11 mouse cellular contexts compared by ENCODE assay signal in genomic region chr4:148214460-148215136, GRCm38 (mm10). TPM values are rescaled to one million over a fixed set of nuclear protein-coding genes. Genes with fewer than 3 reads are reported as not detected.
DNase-seq lines count a peak whose midpoint lies in the region; ATAC-seq and TF ChIP-seq lines count a peak whose summit lies in the region.
"Had no signal": no experiment of that assay in that cellular context is flagged by ENCODE, and none has a peak within 500 bp of the region (broad histone marks: within the 10 kb centered on the region; RNA-seq: fewer than 3 reads in every experiment).

No protein-coding gene starts in this region.

- no peak overlapping the region for H3K27ac ChIP-seq in kidney, embryonic 16.5 days (ENCODE audit: low read length)
- no peak overlapping the region for H3K27ac ChIP-seq in embryonic facial prominence, embryonic 12.5 days
- H3K27ac ChIP-seq in kidney, adult 2 months (ENCODE audit: insufficient read depth, low read depth, low read length), result no peak overlapping the region
- H3K27ac ChIP-seq: heart, embryonic 10.5 days; liver, embryonic 15.5 days; stomach, postnatal 0 days had no signal

- ATAC-seq in kidney, embryonic 16.5 days (ENCODE audit: low FRiP score, low TSS enrichment), result peak; percentile 13; the same call in 1 of the 2 replicates
- ATAC-seq in embryonic facial prominence, embryonic 12.5 days (ENCODE audit: insufficient number of reproducible peaks, insufficient read depth, low FRiP score, low TSS enrichment), result 0 out of 2 replicates have a peak, but pooled peaks have one; percentile 19

- WGBS in kidney, embryonic 16.5 days, result 55% methylated on average over 5 of the region's 5 CpGs
- 46% methylated on average over 5 of the region's 5 CpGs for WGBS in embryonic facial prominence, embryonic 12.5 days
- 46% methylated on average over 5 of the region's 5 CpGs for WGBS in kidney, adult 2 months

- H3K36me3 ChIP-seq in kidney, embryonic 16.5 days (ENCODE audit: insufficient read depth, low read length), result no peaks in the 10 kb centered on the region
- no peaks in the 10 kb centered on the region for H3K36me3 ChIP-seq in embryonic facial prominence, embryonic 12.5 days
- H3K36me3 ChIP-seq in kidney, adult 2 months (ENCODE audit: control insufficient read depth, insufficient read depth, low read length), result no peaks in the 10 kb centered on the region
- H3K36me3 ChIP-seq: heart, embryonic 10.5 days; liver, embryonic 15.5 days had no signal

- TF ChIP-seq POLR2A in kidney, adult 2 months (IDR thresholded peaks at IDR 0.05; ENCODE audit: low read depth, low read length), result no peak

- DNase-seq in kidney, adult 11 months, result no peak
- DNase-seq in frontal cortex, adult 2 months (ENCODE audit: extremely low spot score in 1 of 2, low spot score in 1 of 2), result peak; percentile 75 to 84
- peak; percentile 69 to 90 for DNase-seq in left cerebral cortex, postnatal 14 days (ENCODE audit: low spot score in 2 of 2)
- DNase-seq in thymus, postnatal 25 days, result no peak
- no peak for DNase-seq in kidney, adult 2 months
- no peak for DNase-seq in lung, postnatal 4 days

- no peak overlapping the region for H3K4me3 ChIP-seq in kidney, embryonic 16.5 days (ENCODE audit: low read length)
- no peak overlapping the region for H3K4me3 ChIP-seq in embryonic facial prominence, embryonic 12.5 days
- no peak overlapping the region for H3K4me3 ChIP-seq in kidney, adult 2 months (ENCODE audit: insufficient read depth, low read depth, low read length)
- H3K4me3 ChIP-seq: heart, embryonic 10.5 days; liver, embryonic 15.5 days had no signal

- no peak overlapping the region for H3K9ac ChIP-seq in kidney, embryonic 16.5 days (replicated peaks; ENCODE audit: low read length)
- H3K9ac ChIP-seq in embryonic facial prominence, embryonic 12.5 days, result no peak overlapping the region
- H3K9ac ChIP-seq: liver, embryonic 15.5 days had no signal

- peaks cover 3% of the 10 kb centered on the region; the same call in 1 of the 2 replicates for H3K27me3 ChIP-seq in kidney, embryonic 16.5 days (ENCODE audit: insufficient read depth, low read length)
- peaks cover 17% of the 10 kb centered on the region for H3K27me3 ChIP-seq in embryonic facial prominence, embryonic 12.5 days
- no peaks in the 10 kb centered on the region for H3K27me3 ChIP-seq in kidney, adult 2 months (replicated peaks; ENCODE audit: control insufficient read depth, insufficient read depth, low read length)

- intact Hi-C loops in left cerebral cortex, postnatal 14 days (cut with DNase I), result no loop called here

- no peak overlapping the region for H3K4me2 ChIP-seq in kidney, embryonic 16.5 days (replicated peaks; ENCODE audit: low read depth, low read length)
- no peak overlapping the region for H3K4me2 ChIP-seq in embryonic facial prominence, embryonic 12.5 days (replicated peaks)
- H3K4me2 ChIP-seq: liver, embryonic 15.5 days had no signal

- peaks cover 8% of the 10 kb centered on the region for H3K4me1 ChIP-seq in kidney, embryonic 16.5 days (ENCODE audit: insufficient read depth, low read length)
- 0 out of 2 replicates have a peak, but pooled peaks cover 8% of the 10 kb centered on the region for H3K4me1 ChIP-seq in embryonic facial prominence, embryonic 12.5 days
- no peaks in the 10 kb centered on the region for H3K4me1 ChIP-seq in kidney, adult 2 months (ENCODE audit: control insufficient read depth, insufficient read depth, low read length)
- H3K4me1 ChIP-seq: heart, embryonic 10.5 days had no signal

- TF ChIP-seq CTCF in kidney, adult 2 months (conservative IDR thresholded peaks at IDR 0.05; ENCODE audit: insufficient read depth, insufficient read length, low read depth, low read length), result no peak

- no peaks in the 10 kb centered on the region for H3K9me3 ChIP-seq in kidney, embryonic 16.5 days (ENCODE audit: low read length)
- no peaks in the 10 kb centered on the region for H3K9me3 ChIP-seq in embryonic facial prominence, embryonic 12.5 days
- H3K9me3 ChIP-seq: heart, embryonic 10.5 days; liver, embryonic 15.5 days had no signal

RNA-seq across cellular contexts. Expression of gene Fbxo2, which starts 54.2 kb away (rescaled TPM):
- polyA plus RNA-seq in kidney, embryonic 16.5 days (2015; fragmentation: Nextera tagmentation; extraction: Ambion mirVana), result 1.8 and 2.3 TPM in 2 replicates
- 4.1 and 4.7 TPM in 2 replicates for polyA plus RNA-seq in embryonic facial prominence, embryonic 12.5 days (2016; fragmentation: Nextera tagmentation; extraction: Ambion mirVana)
- polyA plus RNA-seq in frontal cortex, adult 2 months (2012; rRNA removed), result 105 and 116 TPM in 2 replicates
- 10 to 100 TPM; 45.6 to 55.4 TPM for total RNA-seq in left cerebral cortex, postnatal 14 days (2021)
- polyA plus RNA-seq in kidney, adult 2 months (2012; rRNA removed), result 1.5 and 2.3 TPM in 2 replicates

RNA-seq across cellular contexts. Expression of gene Fbxo44, which starts 54.3 kb away (rescaled TPM):
- 19.8 and 20.6 TPM in 2 replicates for polyA plus RNA-seq in kidney, embryonic 16.5 days (2015; fragmentation: Nextera tagmentation; extraction: Ambion mirVana)
- 19.7 and 23.6 TPM in 2 replicates for polyA plus RNA-seq in embryonic facial prominence, embryonic 12.5 days (2016; fragmentation: Nextera tagmentation; extraction: Ambion mirVana)
- 206 and 213 TPM in 2 replicates for polyA plus RNA-seq in frontal cortex, adult 2 months (2012; rRNA removed)
- total RNA-seq in left cerebral cortex, postnatal 14 days (2021), result 100 to 1,000 TPM; 101 to 105 TPM
- polyA plus RNA-seq in kidney, adult 2 months (2012; rRNA removed), result 29.8 and 45.7 TPM in 2 replicates

Comparison
In these comparisons a context has a peak if more than half of its experiments do, and no peak if none do; other contexts are left out.
1. DNase-seq: peak in frontal cortex, adult 2 months (2 of 2) and left cerebral cortex, postnatal 14 days (2 of 2); none in kidney, adult 11 months (single experiment), thymus, postnatal 25 days (single experiment), kidney, adult 2 months (single experiment) and lung, postnatal 4 days (0 of 2).
2. RNA of gene Fbxo2, which starts 54.2 kb away (polyA plus RNA-seq): 105 to 116 TPM in frontal cortex, adult 2 months; 4.1 to 4.7 TPM in embryonic facial prominence, embryonic 12.5 days, 1.5 to 2.3 TPM in kidney, adult 2 months and 1.8 to 2.3 TPM in kidney, embryonic 16.5 days; every median in the first group is over 10 times any median in the second.